Mouse (Mus musculus): ENCODE measurements around the gene Gm3625. TPM values are rescaled to one million over a fixed set of nuclear protein-coding genes. Genes with fewer than 3 reads are reported as not detected.

Gm3625 gene
- polyA plus RNA-seq (2014; fragmentation: Illumina TruSeq; extraction: RNeasy Lipid Tissue Mini Kit (QIAGEN cat#74804); ENCODE audit: low replicate concordance), result not detected

DNA sequence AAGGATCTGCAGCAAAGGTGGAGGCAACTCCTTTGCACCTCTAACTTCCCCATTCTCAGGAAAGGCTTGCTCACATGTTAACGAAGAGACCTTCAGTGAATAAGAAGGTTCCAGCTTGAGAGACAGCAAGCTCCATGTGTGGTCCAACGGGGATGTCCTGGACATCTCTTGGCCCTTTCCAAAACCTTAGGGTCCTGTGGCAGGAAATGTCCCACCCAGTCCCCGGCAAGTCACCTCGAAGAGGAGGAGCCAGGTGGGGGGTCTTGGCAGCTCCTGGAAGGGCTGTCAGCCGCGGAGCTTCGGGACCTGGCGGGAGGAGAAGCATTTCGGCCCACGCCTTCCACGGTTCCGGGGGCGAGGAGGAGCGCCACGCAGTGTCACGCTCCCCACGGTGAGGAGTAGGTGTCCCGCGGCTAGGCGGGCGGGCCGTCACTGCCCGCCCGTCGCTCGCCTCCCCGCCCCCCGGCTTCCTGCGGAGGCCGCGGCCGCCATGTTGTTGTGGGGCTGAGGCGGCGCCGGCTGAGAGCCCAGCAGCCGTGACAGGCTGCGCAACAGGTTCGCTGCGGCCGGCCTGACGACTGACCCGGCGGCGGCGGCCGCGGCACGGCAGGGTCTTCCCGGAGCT, at the start of gene Gm3625, which contains the start of gene Itsn2:
Gene Gm3625, minus strand, starts transcription at position 387 of the 625 bp plus-strand sequence.
Gene Itsn2, plus strand, starts transcription at position 98 of the 625 bp plus-strand sequence.

Other genes starting within 250 kb of the Gm3625 start
- gene Ncoa1, start 115.7 kb downstream of the Gm3625 start, polyA plus RNA-seq (2014; fragmentation: Illumina TruSeq; extraction: RNeasy Lipid Tissue Mini Kit (QIAGEN cat#74804); ENCODE audit: low replicate concordance), result 14.6 TPM
- gene Itsn2, start 289 bp downstream of the Gm3625 start, polyA plus RNA-seq (2014; fragmentation: Illumina TruSeq; extraction: RNeasy Lipid Tissue Mini Kit (QIAGEN cat#74804); ENCODE audit: low replicate concordance), result 85.5 TPM
- not detected for gene Fam228a, start 145.5 kb upstream of the Gm3625 start, polyA plus RNA-seq (2014; fragmentation: Illumina TruSeq; extraction: RNeasy Lipid Tissue Mini Kit (QIAGEN cat#74804); ENCODE audit: low replicate concordance)
- not detected for gene Pfn4, start 176.1 kb upstream of the Gm3625 start, polyA plus RNA-seq (2014; fragmentation: Illumina TruSeq; extraction: RNeasy Lipid Tissue Mini Kit (QIAGEN cat#74804); ENCODE audit: low replicate concordance)
- gene Fam228b, start 176.3 kb upstream of the Gm3625 start, polyA plus RNA-seq (2014; fragmentation: Illumina TruSeq; extraction: RNeasy Lipid Tissue Mini Kit (QIAGEN cat#74804); ENCODE audit: low replicate concordance), result 2.3 TPM
- 332 TPM for gene Sf3b6, start 224.6 kb upstream of the Gm3625 start, polyA plus RNA-seq (2014; fragmentation: Illumina TruSeq; extraction: RNeasy Lipid Tissue Mini Kit (QIAGEN cat#74804); ENCODE audit: low replicate concordance)
- 0.78 TPM for gene Fkbp1b, start 248.7 kb upstream of the Gm3625 start, polyA plus RNA-seq (2014; fragmentation: Illumina TruSeq; extraction: RNeasy Lipid Tissue Mini Kit (QIAGEN cat#74804); ENCODE audit: low replicate concordance)